ENCODE assay signal across 11 mouse cellular contexts in the genomic region with DNA sequence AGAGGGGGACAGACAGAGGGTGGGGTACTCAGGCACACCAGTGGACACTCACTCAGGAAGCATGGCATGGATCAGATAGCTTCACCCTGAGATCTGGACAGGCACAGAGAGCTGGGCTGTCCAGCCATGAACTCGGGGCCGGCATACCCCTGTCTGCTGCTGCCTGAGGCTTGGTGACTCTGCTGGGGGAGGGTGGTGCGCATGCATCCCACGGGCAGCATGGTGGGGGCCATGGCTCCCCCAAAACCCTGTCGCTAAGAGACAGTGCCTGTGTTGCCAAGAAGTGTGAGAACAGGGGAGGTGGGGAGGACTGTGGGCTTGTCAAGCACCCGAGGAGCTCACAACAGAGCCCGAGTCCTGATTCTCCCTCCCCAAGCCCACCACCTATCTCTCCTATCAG. TPM values are rescaled to one million over a fixed set of nuclear protein-coding genes. Genes with fewer than 3 reads are reported as not detected.
DNase-seq lines count a peak whose midpoint lies in the region; ATAC-seq and TF ChIP-seq lines count a peak whose summit lies in the region.
"Had no signal": no experiment of that assay in that cellular context is flagged by ENCODE, and none has a peak within 500 bp of the region (broad histone marks: within the 10 kb centered on the region; RNA-seq: fewer than 3 reads in every experiment).

No protein-coding gene starts in this region.

- WGBS in heart, embryonic 13.5 days = 31% methylated on average over 7 of the region's 7 CpGs
- WGBS in hindbrain, embryonic 14.5 days = 48% methylated on average over 7 of the region's 7 CpGs
- WGBS in midbrain, postnatal 0 days = 44% methylated on average over 7 of the region's 7 CpGs

- DNase-seq in heart, postnatal 25 days (ENCODE audit: low spot score) = no peak
- peak; percentile 88 for DNase-seq in brain, adult 2 months (ENCODE audit: low read depth, low spot score)
- no peak for DNase-seq in hindbrain, embryonic 14.5 days (ENCODE audit: low spot score)
- DNase-seq in midbrain, postnatal 0 days (ENCODE audit: low spot score) = peak; percentile 46
- DNase-seq in cerebellum, adult 9-11 months = no peak
- DNase-seq in kidney, postnatal 25 days = no peak
- DNase-seq: lung, postnatal 14 days had no signal

- peaks cover 13% of the 10 kb centered on the region for H3K4me1 ChIP-seq in heart, embryonic 13.5 days
- no peaks in the 10 kb centered on the region; the same call in 1 of the 2 replicates for H3K4me1 ChIP-seq in hindbrain, embryonic 14.5 days (replicated peaks; ENCODE audit: control insufficient read depth, insufficient read depth, low read length)
- H3K4me1 ChIP-seq in midbrain, postnatal 0 days (ENCODE audit: insufficient read depth, low read length) = 0 out of 2 replicates have a peak, but pooled peaks cover 4% of the 10 kb centered on the region

- peak; percentile 8; the same call in 1 of the 2 replicates for ATAC-seq in heart, embryonic 13.5 days (ENCODE audit: extremely low read depth, insufficient number of reproducible peaks, low FRiP score, low TSS enrichment)
- ATAC-seq in hindbrain, embryonic 14.5 days (ENCODE audit: low FRiP score) = peak; percentile 39; the same call in 1 of the 2 replicates
- peak; percentile 42 for ATAC-seq in midbrain, postnatal 0 days (ENCODE audit: low FRiP score)
- ATAC-seq in megakaryocyte progenitor cell, adult 5-6 weeks (replicated peaks; ENCODE audit: poor library complexity) = no peak

- no peak overlapping the region for H3K9ac ChIP-seq in heart, embryonic 13.5 days
- 0 out of 2 replicates have a peak overlapping the region, but pooled peaks have one; percentile 8 for H3K9ac ChIP-seq in hindbrain, embryonic 14.5 days
- H3K9ac ChIP-seq in midbrain, postnatal 0 days (replicated peaks; ENCODE audit: low read length, poor library complexity, severe bottlenecking) = 0 out of 2 replicates have a peak overlapping the region, but pooled peaks have one; percentile 1

- no peak overlapping the region for H3K27ac ChIP-seq in heart, embryonic 13.5 days (replicated peaks)
- H3K27ac ChIP-seq in hindbrain, embryonic 14.5 days = no peak overlapping the region
- no peak overlapping the region for H3K27ac ChIP-seq in midbrain, postnatal 0 days (ENCODE audit: low read depth, low read length)

- intact Hi-C loops in heart, postnatal 25 days (cut with DNase I) = no loop called here

- TF ChIP-seq CTCF in midbrain, postnatal 0 days (IDR thresholded peaks at IDR 0.05) = no peak

- H3K27me3 ChIP-seq in heart, embryonic 13.5 days (replicated peaks) = peaks cover 74% of the 10 kb centered on the region
- H3K27me3 ChIP-seq in hindbrain, embryonic 14.5 days (ENCODE audit: control insufficient read depth, insufficient read depth, low read length) = no peaks in the 10 kb centered on the region
- H3K27me3 ChIP-seq in midbrain, postnatal 0 days (ENCODE audit: insufficient read depth, low read length) = no peaks in the 10 kb centered on the region

- no peaks in the 10 kb centered on the region for H3K9me3 ChIP-seq in heart, embryonic 13.5 days
- H3K9me3 ChIP-seq in hindbrain, embryonic 14.5 days (ENCODE audit: control insufficient read depth, low read length) = no peaks in the 10 kb centered on the region
- H3K9me3 ChIP-seq in midbrain, postnatal 0 days (ENCODE audit: low read length) = no peaks in the 10 kb centered on the region

- H3K4me3 ChIP-seq in heart, embryonic 13.5 days = no peak overlapping the region
- no peak overlapping the region for H3K4me3 ChIP-seq in hindbrain, embryonic 14.5 days (replicated peaks; ENCODE audit: low read length)
- H3K4me3 ChIP-seq in midbrain, postnatal 0 days (ENCODE audit: low read depth, low read length) = no peak overlapping the region

- peak overlapping the region; percentile 42 for H3K4me2 ChIP-seq in heart, embryonic 13.5 days
- H3K4me2 ChIP-seq in hindbrain, embryonic 14.5 days (replicated peaks) = no peak overlapping the region
- H3K4me2 ChIP-seq in midbrain, postnatal 0 days (ENCODE audit: low read depth, low read length, poor library complexity, severe bottlenecking) = peak overlapping the region; percentile 29

- no peaks in the 10 kb centered on the region for H3K36me3 ChIP-seq in heart, embryonic 13.5 days
- H3K36me3 ChIP-seq in hindbrain, embryonic 14.5 days (replicated peaks; ENCODE audit: control insufficient read depth, insufficient read depth) = peaks cover 11% of the 10 kb centered on the region; the same call in 1 of the 2 replicates
- H3K36me3 ChIP-seq in midbrain, postnatal 0 days (ENCODE audit: insufficient read depth, low read length) = peaks cover 3% of the 10 kb centered on the region; the same call in 1 of the 2 replicates

RNA-seq across cellular contexts. Expression of a gene that starts 0.8 kb away (rescaled TPM):
- polyA plus RNA-seq in heart, embryonic 13.5 days (2015; fragmentation: Nextera tagmentation; extraction: Ambion mirVana) = 0.43 and 0.47 TPM in 2 replicates
- total RNA-seq in heart, postnatal 25 days (2021) = not detected
- polyA plus RNA-seq in hindbrain, embryonic 14.5 days (2014; fragmentation: Nextera tagmentation; extraction: Ambion mirVana) = 3.2 and 4.2 TPM in 2 replicates
- 9.4 and 14.7 TPM in 2 replicates for total RNA-seq in midbrain, postnatal 0 days (2014; rRNA removed)
- polyA plus RNA-seq in midbrain, postnatal 0 days (2015; fragmentation: Nextera tagmentation; extraction: Ambion mirVana) = 12.3 and 15.0 TPM in 2 replicates
- not detected in 2 replicates for total RNA-seq in megakaryocyte progenitor cell, adult 5-6 weeks (2015)
- total RNA-seq in megakaryocyte progenitor cell, adult 5-6 weeks (2017) = not detected in 2 replicates
- total RNA-seq: gastrocnemius, adult 18-20 months had no signal

RNA-seq across cellular contexts. Expression of a gene that starts 13.7 kb away (rescaled TPM):
- polyA plus RNA-seq in heart, embryonic 13.5 days (2015; fragmentation: Nextera tagmentation; extraction: Ambion mirVana) = not detected in 2 replicates
- under 1 TPM in 1 of 2 experiments, not detected in 1; 0.18 TPM for total RNA-seq in heart, postnatal 25 days (2021)
- 0.10 and 0.17 TPM in 2 replicates for polyA plus RNA-seq in hindbrain, embryonic 14.5 days (2014; fragmentation: Nextera tagmentation; extraction: Ambion mirVana)
- total RNA-seq in midbrain, postnatal 0 days (2014; rRNA removed) = 1.5 and 3.8 TPM in 2 replicates
- polyA plus RNA-seq in midbrain, postnatal 0 days (2015; fragmentation: Nextera tagmentation; extraction: Ambion mirVana) = 0.55 and 0.57 TPM in 2 replicates
- total RNA-seq in megakaryocyte progenitor cell, adult 5-6 weeks (2015) = not detected in 2 replicates
- not detected in 2 replicates for total RNA-seq in megakaryocyte progenitor cell, adult 5-6 weeks (2017)
- total RNA-seq: gastrocnemius, adult 18-20 months had no signal
- polyA plus RNA-seq: large intestine, adult 2 months had no signal

RNA-seq across cellular contexts. Expression of a gene that starts 20.6 kb away (rescaled TPM):
- polyA plus RNA-seq in heart, embryonic 13.5 days (2015; fragmentation: Nextera tagmentation; extraction: Ambion mirVana) = 1.9 TPM in 2 replicates
- total RNA-seq in heart, postnatal 25 days (2021) = 1 to 10 TPM; 2.3 to 2.4 TPM
- polyA plus RNA-seq in hindbrain, embryonic 14.5 days (2014; fragmentation: Nextera tagmentation; extraction: Ambion mirVana) = 30.0 and 31.1 TPM in 2 replicates
- 118 and 166 TPM in 2 replicates for total RNA-seq in midbrain, postnatal 0 days (2014; rRNA removed)
- 33.3 and 37.6 TPM in 2 replicates for polyA plus RNA-seq in midbrain, postnatal 0 days (2015; fragmentation: Nextera tagmentation; extraction: Ambion mirVana)
- 0.05 and 0.15 TPM in 2 replicates for total RNA-seq in megakaryocyte progenitor cell, adult 5-6 weeks (2015)
- not detected in 2 replicates for total RNA-seq in megakaryocyte progenitor cell, adult 5-6 weeks (2017)

RNA-seq across cellular contexts. Expression of a gene that starts 29.0 kb away (rescaled TPM):
- polyA plus RNA-seq in heart, embryonic 13.5 days (2015; fragmentation: Nextera tagmentation; extraction: Ambion mirVana) = 40.9 and 43.9 TPM in 2 replicates
- total RNA-seq in heart, postnatal 25 days (2021) = 10 to 100 TPM; 11.7 to 14.3 TPM
- polyA plus RNA-seq in hindbrain, embryonic 14.5 days (2014; fragmentation: Nextera tagmentation; extraction: Ambion mirVana) = 17.5 and 19.2 TPM in 2 replicates
- 27.8 and 29.1 TPM in 2 replicates for total RNA-seq in midbrain, postnatal 0 days (2014; rRNA removed)
- polyA plus RNA-seq in midbrain, postnatal 0 days (2015; fragmentation: Nextera tagmentation; extraction: Ambion mirVana) = 18.2 and 21.6 TPM in 2 replicates
- 17.6 and 18.9 TPM in 2 replicates for total RNA-seq in megakaryocyte progenitor cell, adult 5-6 weeks (2015)
- total RNA-seq in megakaryocyte progenitor cell, adult 5-6 weeks (2017) = 32.5 and 44.3 TPM in 2 replicates

RNA-seq across cellular contexts. Expression of a gene that starts 32.5 kb away (rescaled TPM):
- polyA plus RNA-seq in heart, embryonic 13.5 days (2015; fragmentation: Nextera tagmentation; extraction: Ambion mirVana) = 64.7 and 68.9 TPM in 2 replicates
- total RNA-seq in heart, postnatal 25 days (2021) = 100 to 1,000 TPM in 1 of 2 experiments, 10 to 100 TPM in 1; 99.7 to 119 TPM
- 12.4 and 14.1 TPM in 2 replicates for polyA plus RNA-seq in hindbrain, embryonic 14.5 days (2014; fragmentation: Nextera tagmentation; extraction: Ambion mirVana)
- total RNA-seq in midbrain, postnatal 0 days (2014; rRNA removed) = 10.0 and 13.8 TPM in 2 replicates
- polyA plus RNA-seq in midbrain, postnatal 0 days (2015; fragmentation: Nextera tagmentation; extraction: Ambion mirVana) = 18.0 and 19.4 TPM in 2 replicates
- 38.9 and 48.0 TPM in 2 replicates for total RNA-seq in megakaryocyte progenitor cell, adult 5-6 weeks (2015)
- 58.8 and 67.3 TPM in 2 replicates for total RNA-seq in megakaryocyte progenitor cell, adult 5-6 weeks (2017)

Comparison
In these comparisons a context has a peak if more than half of its experiments do, and no peak if none do; other contexts are left out.
1. DNase-seq: peak in brain, adult 2 months (single experiment) and midbrain, postnatal 0 days (single experiment); none in heart, postnatal 25 days (single experiment), hindbrain, embryonic 14.5 days (single experiment), cerebellum, adult 9-11 months (single experiment) and kidney, postnatal 25 days (0 of 2).
2. RNA of a gene that starts 20.6 kb away (total RNA-seq): 118 to 166 TPM in midbrain, postnatal 0 days; 2.3 to 2.4 TPM in heart, postnatal 25 days and 0.05 to 0.15 TPM in megakaryocyte progenitor cell, adult 5-6 weeks; every median in the first group is over 10 times any median in the second.